Mouse (Mus musculus) embryonic facial prominence, embryonic 13.5 days (tissue): ENCODE results near the gene Mybph. TPM values are rescaled to one million over a fixed set of nuclear protein-coding genes. Genes with fewer than 3 reads are reported as not detected.

Experiments used
- ATAC-seq: fragments of 200-750 bp; cut with Nextera tagmentation; 2 replicates; pipeline ENCODE4 v1.8.0; 2017; ENCODE audit warnings: low read depth; ENCODE audit not compliant: insufficient number of reproducible peaks, insufficient read depth, low FRiP score, low TSS enrichment
- H3K27ac ChIP-seq: fragments of 300-500 bp; sonication (generic); 2 replicates; pipeline ENCODE4 v1.5.1; 2015; ENCODE audit warnings: moderate library complexity, mild to moderate bottlenecking, inconsistent platforms
- H3K27me3 ChIP-seq: fragments of 300-500 bp; sonication (generic); 2 replicates; pipeline ENCODE4 v1.6.1; 2015; ENCODE audit warnings: mild to moderate bottlenecking, inconsistent platforms
- H3K36me3 ChIP-seq: fragments of 300-500 bp; sonication (generic); 2 replicates; pipeline ENCODE4 v1.6.1; 2015; ENCODE audit warnings: mild to moderate bottlenecking, inconsistent platforms
- H3K4me1 ChIP-seq: fragments of 300-500 bp; sonication (generic); 2 replicates; pipeline ENCODE4 v1.6.1; 2015; ENCODE audit warnings: inconsistent platforms
- H3K4me2 ChIP-seq: fragments of 300-500 bp; sonication (generic); 2 replicates; pipeline ENCODE4 v1.6.1; 2015; ENCODE audit warnings: moderate library complexity, mild to moderate bottlenecking, inconsistent platforms
- H3K4me3 ChIP-seq: fragments of 300-500 bp; sonication (generic); 2 replicates; pipeline ENCODE4 v1.5.1; 2015; ENCODE audit warnings: mild to moderate bottlenecking, inconsistent platforms
- H3K9ac ChIP-seq: fragments of 300-500 bp; sonication (generic); 2 replicates; pipeline ENCODE4 v1.6.1; 2015; ENCODE audit warnings: mild to moderate bottlenecking, inconsistent platforms
- H3K9me3 ChIP-seq: fragments of 300-500 bp; sonication (generic); 2 replicates; pipeline ENCODE4 v1.6.1; 2016; ENCODE audit warnings: inconsistent platforms
- WGBS: fragments of 180-500 bp; shearing (Covaris S2); methylation state at CpG from one replicate; pipeline ENCODE4 v1.1.7; 2015; ENCODE audit warnings: mixed read lengths; 5-methylcytosine and 5-hydroxymethylcytosine counted together
- polyA plus RNA-seq: library from polyadenylated mRNA; unstranded; fragments of >200 nt; fragmentation: Nextera tagmentation; extraction: Ambion mirVana; gene quantifications from 2 replicates; pipeline ENCODE4 v1.2.1, GENCODE M21; 2015

The Mybph gene
- polyA plus RNA-seq, 1 experiment from 2014 or later, result 9.9 TPM

- Histone ChIP-seq H3K27ac (no peak overlapping the region), H3K4me1 (peaks cover 7% of the 10 kb centered on the region), H3K36me3 (no peaks in the 10 kb centered on the region), H3K9ac (no peak overlapping the region), H3K9me3 (no peaks in the 10 kb centered on the region), H3K27me3 (no peaks in the 10 kb centered on the region), H3K4me2 (no peak overlapping the region), H3K4me3 (no peak overlapping the region)
- ATAC-seq, result no peak
- 53% methylated on average over 2 of the region's 2 CpGs for WGBS
Measured at GRCm38 (mm10) chr1:134200481-134200880, 7.2 kb downstream of the Mybph start.

- H3K36me3 ChIP-seq, result no peaks in the 10 kb centered on the region
- no peak for ATAC-seq
- no peak overlapping the region for H3K27ac ChIP-seq
- no peaks in the 10 kb centered on the region for H3K27me3 ChIP-seq
- no peak overlapping the region for H3K4me3 ChIP-seq
- no peak overlapping the region for H3K4me2 ChIP-seq
- WGBS, result 83% methylated on average over 6 of the region's 6 CpGs
- no peak overlapping the region for H3K9ac ChIP-seq
- H3K4me1 ChIP-seq, result peaks cover under 1% of the 10 kb centered on the region
- no peaks in the 10 kb centered on the region for H3K9me3 ChIP-seq
Measured at GRCm38 (mm10) chr1:134200998-134201686, 7.9 kb downstream of the Mybph start.

GRCm38 (mm10) chr1:134201751-134202420 is 8.6 kb downstream of the Mybph start:
- Histone ChIP-seq H3K27ac (no peak overlapping the region), H3K4me3 (no peak overlapping the region), H3K4me2 (no peak overlapping the region), H3K9me3 (no peaks in the 10 kb centered on the region), H3K27me3 (no peaks in the 10 kb centered on the region), H3K4me1 (no peaks in the 10 kb centered on the region), H3K36me3 (no peaks in the 10 kb centered on the region), H3K9ac (no peak overlapping the region)
- ATAC-seq, result no peak
- WGBS, result 53% methylated on average over 3 of the region's 3 CpGs

- H3K36me3 ChIP-seq, result no peaks in the 10 kb centered on the region
- ATAC-seq, result no peak
- no peak overlapping the region for H3K9ac ChIP-seq
- no peaks in the 10 kb centered on the region for H3K9me3 ChIP-seq
- H3K4me2 ChIP-seq, result no peak overlapping the region
- 87% methylated on average over 13 of the region's 13 CpGs for WGBS
- H3K27me3 ChIP-seq, result no peaks in the 10 kb centered on the region
- no peaks in the 10 kb centered on the region for H3K4me1 ChIP-seq
- no peak overlapping the region for H3K27ac ChIP-seq
- no peak overlapping the region for H3K4me3 ChIP-seq
Measured at GRCm38 (mm10) chr1:134204230-134204629, 11.0 kb downstream of the Mybph start.

- no peak overlapping the region for H3K4me3 ChIP-seq
- H3K9me3 ChIP-seq, result no peaks in the 10 kb centered on the region
- H3K36me3 ChIP-seq, result no peaks in the 10 kb centered on the region
- no peaks in the 10 kb centered on the region for H3K4me1 ChIP-seq
- 60% methylated on average over 9 of the region's 9 CpGs for WGBS
- no peak overlapping the region for H3K9ac ChIP-seq
- no peaks in the 10 kb centered on the region for H3K27me3 ChIP-seq
- no peak overlapping the region for H3K27ac ChIP-seq
- no peak for ATAC-seq
- H3K4me2 ChIP-seq, result no peak overlapping the region
Measured at GRCm38 (mm10) chr1:134205296-134206018, 12.2 kb downstream of the Mybph start.

DNA sequence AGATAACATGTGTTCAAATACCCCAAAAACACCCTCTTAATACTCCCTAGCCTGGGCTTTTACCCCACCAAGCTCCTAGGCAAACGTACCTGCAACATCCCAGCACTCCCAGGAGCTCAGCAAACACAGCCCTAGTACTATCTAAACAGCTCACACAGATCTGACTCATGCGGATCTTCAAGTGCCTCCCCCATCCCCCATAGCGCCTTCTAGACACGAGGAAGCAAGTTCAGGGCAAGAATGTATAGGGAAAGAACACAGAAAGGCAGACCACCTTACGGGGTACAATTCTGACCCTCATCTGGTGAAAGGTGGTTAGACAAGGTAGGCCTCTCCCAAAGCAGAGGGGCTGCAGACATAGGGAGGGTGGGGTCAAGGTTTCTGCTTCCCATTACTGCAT is 12.8 kb downstream of the Mybph start:
- no peak for ATAC-seq
- no peaks in the 10 kb centered on the region for H3K27me3 ChIP-seq
- no peak overlapping the region for H3K9ac ChIP-seq
- H3K4me2 ChIP-seq, result no peak overlapping the region
- H3K4me1 ChIP-seq, result peaks cover 4% of the 10 kb centered on the region
- H3K27ac ChIP-seq, result no peak overlapping the region
- no peaks in the 10 kb centered on the region for H3K9me3 ChIP-seq
- H3K4me3 ChIP-seq, result no peak overlapping the region
- 41% methylated on average over 5 of the region's 5 CpGs for whole genome bisulfite sequencing
- H3K36me3 ChIP-seq, result no peaks in the 10 kb centered on the region

- no peaks in the 10 kb centered on the region for H3K36me3 ChIP-seq
- no peak overlapping the region for H3K4me2 ChIP-seq
- peaks cover 13% of the 10 kb centered on the region for H3K4me1 ChIP-seq
- no peaks in the 10 kb centered on the region for H3K9me3 ChIP-seq
- 64% methylated on average over 6 of the region's 6 CpGs for WGBS
- no peak overlapping the region for H3K9ac ChIP-seq
- no peak overlapping the region for H3K27ac ChIP-seq
- no peak for ATAC-seq
- no peak overlapping the region for H3K4me3 ChIP-seq
- H3K27me3 ChIP-seq, result no peaks in the 10 kb centered on the region
Measured at GRCm38 (mm10) chr1:134210179-134210755, 17.0 kb downstream of the Mybph start.

GRCm38 (mm10) chr1:134211043-134211442 is 17.8 kb downstream of the Mybph start:
- H3K27ac ChIP-seq, result 0 out of 2 replicates have a peak overlapping the region, but pooled peaks have one; percentile 39
- H3K4me1 ChIP-seq, result peaks cover 19% of the 10 kb centered on the region
- 46% methylated on average over 6 of the region's 6 CpGs for WGBS
- no peaks in the 10 kb centered on the region for H3K36me3 ChIP-seq
- ATAC-seq, result no peak
- H3K27me3 ChIP-seq, result no peaks in the 10 kb centered on the region
- H3K9me3 ChIP-seq, result no peaks in the 10 kb centered on the region
- H3K4me2 ChIP-seq, result no peak overlapping the region
- 0 out of 2 replicates have a peak overlapping the region, but pooled peaks have one; percentile 11 for H3K9ac ChIP-seq
- no peak overlapping the region for H3K4me3 ChIP-seq

GRCm38 (mm10) chr1:134211631-134212030 is 18.4 kb downstream of the Mybph start:
- ATAC-seq, result no peak
- no peak overlapping the region for H3K4me2 ChIP-seq
- no peaks in the 10 kb centered on the region for H3K36me3 ChIP-seq
- H3K27me3 ChIP-seq, result no peaks in the 10 kb centered on the region
- 24% methylated on average over 2 of the region's 2 CpGs for WGBS
- no peaks in the 10 kb centered on the region for H3K9me3 ChIP-seq
- no peak overlapping the region for H3K4me3 ChIP-seq
- peaks cover 19% of the 10 kb centered on the region for H3K4me1 ChIP-seq
- no peak overlapping the region for H3K27ac ChIP-seq
- H3K9ac ChIP-seq, result no peak overlapping the region

GRCm38 (mm10) chr1:134212351-134212750 is 19.1 kb downstream of the Mybph start:
- 72% methylated on average over 6 of the region's 6 CpGs for WGBS
- H3K4me2 ChIP-seq, result no peak overlapping the region
- no peak overlapping the region for H3K27ac ChIP-seq
- H3K9me3 ChIP-seq, result no peaks in the 10 kb centered on the region
- H3K36me3 ChIP-seq, result no peaks in the 10 kb centered on the region
- no peak for ATAC-seq
- peaks cover 19% of the 10 kb centered on the region for H3K4me1 ChIP-seq
- no peaks in the 10 kb centered on the region for H3K27me3 ChIP-seq
- H3K9ac ChIP-seq, result no peak overlapping the region
- no peak overlapping the region for H3K4me3 ChIP-seq

GRCm38 (mm10) chr1:134213405-134213804 is 20.2 kb downstream of the Mybph start:
- Histone ChIP-seq H3K9ac (no peak overlapping the region), H3K4me2 (no peak overlapping the region), H3K36me3 (no peaks in the 10 kb centered on the region), H3K27me3 (no peaks in the 10 kb centered on the region), H3K4me3 (no peak overlapping the region), H3K9me3 (no peaks in the 10 kb centered on the region), H3K4me1 (peaks cover 19% of the 10 kb centered on the region), H3K27ac (no peak overlapping the region)
- ATAC-seq, result no peak
- 66% methylated on average over 7 of the region's 7 CpGs for WGBS
